Mouse (Mus musculus) gastrocnemius, adult 2 months (tissue): ENCODE data around the gene Upb1. TPM values are rescaled to one million over a fixed set of nuclear protein-coding genes. Genes with fewer than 3 reads are reported as not detected.

Experiments used
- DNase-seq: peaks from one replicate; pipeline ENCODE4 v3.0.0; 2022
- H3K27ac ChIP-seq: fragments of 200-600 bp; 2 replicates; pipeline ENCODE4 v1.8.1; 2022; ENCODE audit warnings: mild to moderate bottlenecking
- H3K4me3 ChIP-seq: fragments of 200-600 bp; 2 replicates; pipeline ENCODE4 v1.8.1; 2022; ENCODE audit warnings: mild to moderate bottlenecking, moderate library complexity
- CTCF ChIP-seq: fragments of 200-600 bp; IDR thresholded peaks from 2 replicates; pipeline ENCODE4 v1.8.1; 2022; ENCODE audit warnings: antibody characterized with exemption, mild to moderate bottlenecking, moderate library complexity
- intact Hi-C: fragments of 180-260 bp; cut with DNase I; formaldehyde crosslinking; loops from one replicate; pipeline ENCODE4 v1.15.1; 2025
- total RNA-seq, 2 experiments: library from RNA; stranded (reverse); gene quantifications; 2 replicates each; pipeline ENCODE4 v1.2.3; 2021

The Upb1 gene
- total RNA-seq, 2 experiments from 2014 or later = not detected

DNA sequence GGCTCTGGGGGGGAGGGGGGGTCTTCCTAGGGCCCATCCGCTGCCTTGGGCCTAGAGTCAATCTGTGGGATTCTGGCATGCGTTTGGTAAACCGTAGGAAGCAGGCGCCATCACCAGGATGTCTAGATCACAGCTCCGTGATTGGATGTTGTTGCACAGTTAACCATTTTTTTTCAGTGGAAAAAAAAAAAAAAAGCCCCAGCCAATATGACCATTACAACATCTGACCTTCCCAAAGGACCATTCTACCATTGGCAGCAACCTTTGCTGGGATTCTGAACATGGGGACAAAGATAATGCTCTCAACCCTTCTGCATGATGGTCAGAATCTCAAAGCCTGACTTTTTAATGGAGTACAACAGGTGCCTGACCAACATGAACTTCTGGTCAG, 29.2 kb downstream of the Upb1 start:
- TF ChIP-seq CTCF = no peak
- no peak overlapping the region for H3K4me3 ChIP-seq
- no peak overlapping the region for H3K27ac ChIP-seq
- intact Hi-C loops = no loop called here
- DNase-seq = no peak

DNA sequence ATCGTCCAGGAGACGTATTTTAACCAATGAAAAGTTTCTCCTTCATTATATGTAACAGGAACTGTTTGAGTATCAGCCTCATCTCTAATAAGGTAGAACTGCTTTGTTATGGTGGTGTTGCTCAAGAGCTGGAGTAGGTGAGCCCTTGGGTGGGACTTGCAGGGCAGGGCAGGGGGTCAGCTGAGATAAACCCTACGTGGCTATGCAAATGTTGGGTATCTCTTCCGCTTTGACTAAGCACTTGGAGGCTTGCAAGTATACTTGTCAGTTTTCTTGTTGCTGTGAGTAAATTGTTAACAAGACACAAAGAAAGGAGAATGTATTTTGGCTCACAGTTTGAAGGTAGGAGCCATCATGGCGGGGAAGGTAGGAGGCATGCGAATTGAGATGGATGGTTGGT, 29.7 kb downstream of the Upb1 start:
- Histone ChIP-seq H3K4me3 (no peak overlapping the region), H3K27ac (no peak overlapping the region)
- no peak for TF ChIP-seq CTCF
- intact Hi-C loops = no loop called here
- no peak for DNase-seq

DNA sequence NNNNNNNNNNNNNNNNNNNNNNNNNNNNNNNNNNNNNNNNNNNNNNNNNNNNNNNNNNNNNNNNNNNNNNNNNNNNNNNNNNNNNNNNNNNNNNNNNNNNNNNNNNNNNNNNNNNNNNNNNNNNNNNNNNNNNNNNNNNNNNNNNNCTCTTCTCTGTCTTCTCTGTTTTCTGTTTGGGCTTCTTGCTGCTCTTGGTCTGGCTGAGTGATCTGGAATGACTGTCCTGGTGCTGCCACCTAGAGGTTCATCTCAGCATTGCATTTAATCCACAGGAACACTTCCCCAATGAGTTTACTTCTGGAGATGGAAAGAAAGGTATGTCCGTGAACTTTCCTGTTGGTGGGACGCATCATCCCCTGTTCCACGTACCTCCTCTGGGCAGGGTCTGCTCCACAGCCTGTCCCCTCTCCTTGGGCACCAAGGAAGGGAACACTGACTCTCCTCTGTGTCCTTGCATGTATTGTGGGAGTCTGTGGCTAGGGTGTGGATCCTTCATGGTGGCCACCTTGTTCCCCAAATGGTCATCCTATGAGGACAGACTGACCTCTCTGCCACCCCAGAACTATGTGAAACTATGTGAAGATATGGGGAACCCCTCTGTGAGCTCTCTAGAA, 35.8 kb downstream of the Upb1 start:
- peak; percentile 83 for TF ChIP-seq CTCF
- DNase-seq = peak; percentile 77
- H3K4me3 ChIP-seq = no peak overlapping the region
- intact Hi-C loops = loop anchor here (1.0 kb wide), 3 partner anchors 119 to 254 kb away; no protein-coding TSS in a partner anchor
- no peak overlapping the region for H3K27ac ChIP-seq

DNA sequence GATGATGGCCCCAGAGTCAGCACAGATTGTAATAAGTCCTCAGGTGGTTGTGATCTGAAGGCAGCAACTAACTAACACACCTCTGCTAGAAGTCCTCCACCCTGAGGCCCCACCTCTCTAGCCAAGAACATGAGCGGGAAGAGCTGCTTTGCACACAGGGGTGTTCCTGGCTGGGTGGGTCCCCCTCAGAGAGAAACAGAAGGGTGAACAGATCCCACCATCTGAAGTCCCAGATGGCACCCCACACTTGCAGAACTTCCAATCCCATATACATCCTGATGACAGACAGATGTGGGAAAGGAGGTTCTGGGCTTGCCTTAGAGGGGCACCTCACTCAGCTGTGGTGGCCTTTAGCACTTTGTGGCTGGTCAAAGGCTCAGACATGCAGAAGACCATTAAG, 36.4 kb downstream of the Upb1 start:
- Histone ChIP-seq H3K27ac (no peak overlapping the region), H3K4me3 (no peak overlapping the region)
- intact Hi-C loops = loop anchor here (1.0 kb wide), 1 partner anchor 120 kb away; no protein-coding TSS in a partner anchor
- TF ChIP-seq CTCF = no peak
- no peak for DNase-seq

DNA sequence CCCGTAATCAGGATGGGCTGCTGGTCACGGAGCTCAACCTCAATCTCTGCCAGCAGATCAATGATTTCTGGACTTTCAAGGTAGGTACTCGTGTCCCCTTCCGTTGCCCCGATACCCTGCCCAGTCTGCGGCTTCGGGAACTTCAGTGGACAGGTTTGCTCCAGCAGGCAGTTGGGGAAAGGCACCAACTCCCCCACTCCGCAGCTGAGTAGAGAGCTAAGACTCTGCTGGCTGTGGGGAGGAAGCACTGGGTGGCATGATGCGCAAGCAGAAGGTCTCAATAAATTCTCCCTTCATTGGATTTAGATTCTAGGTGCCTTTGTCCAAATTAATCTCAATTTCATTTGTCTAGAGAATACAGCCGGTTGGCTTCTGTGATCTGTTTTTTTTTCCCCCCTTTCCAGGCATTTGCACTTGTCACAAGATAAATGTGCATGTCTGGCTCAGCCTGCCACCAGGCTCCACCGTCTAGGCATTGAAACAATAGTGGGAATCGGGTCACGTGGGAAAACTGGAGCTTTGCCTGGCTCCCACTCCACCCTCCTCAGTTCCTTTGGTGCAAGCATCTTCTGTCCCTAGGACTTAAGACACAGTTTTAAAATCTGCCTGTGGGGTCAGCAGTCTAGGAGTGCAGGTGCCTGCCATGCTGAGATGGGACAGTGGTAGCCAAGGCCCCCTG, 37.4 kb downstream of the Upb1 start:
- no peak for TF ChIP-seq CTCF
- intact Hi-C loops = no loop called here
- Histone ChIP-seq H3K4me3 (no peak overlapping the region), H3K27ac (no peak overlapping the region)
- DNase-seq = no peak

DNA sequence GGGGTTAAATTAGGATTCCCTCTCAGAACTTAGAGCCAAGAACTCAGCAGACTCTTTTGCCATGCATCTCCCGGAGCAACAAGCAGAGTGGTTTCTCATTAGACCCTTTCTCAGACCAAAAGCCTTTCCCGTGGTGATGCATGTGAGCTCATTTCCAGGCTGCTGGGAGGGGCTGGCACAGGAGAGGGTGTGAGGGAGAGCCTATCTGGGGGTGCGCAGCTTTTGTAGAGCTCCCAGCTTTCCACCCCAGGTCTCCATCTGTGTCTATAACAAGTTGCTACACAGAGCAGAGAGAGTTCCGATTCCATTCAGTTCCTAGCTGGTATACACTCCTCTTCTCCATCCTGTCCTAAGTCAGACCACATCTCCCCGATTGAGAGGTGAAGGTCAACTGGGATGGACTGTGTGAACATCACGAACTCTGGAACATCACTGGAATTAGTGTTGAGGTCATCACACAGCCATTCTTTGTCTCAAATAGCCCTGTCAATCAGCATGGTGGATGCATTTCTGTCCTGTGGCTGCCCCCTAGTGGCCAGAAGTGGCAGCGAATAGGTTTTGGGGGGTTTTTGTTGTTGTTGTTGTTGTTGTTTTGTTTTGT, 38.4 kb downstream of the Upb1 start:
- intact Hi-C loops = no loop called here
- DNase-seq = peak; percentile 47
- Histone ChIP-seq H3K27ac (peak overlapping the region; percentile 43; the same call in 1 of the 2 replicates), H3K4me3 (no peak overlapping the region)
- TF ChIP-seq CTCF = peak; percentile 90

DNA sequence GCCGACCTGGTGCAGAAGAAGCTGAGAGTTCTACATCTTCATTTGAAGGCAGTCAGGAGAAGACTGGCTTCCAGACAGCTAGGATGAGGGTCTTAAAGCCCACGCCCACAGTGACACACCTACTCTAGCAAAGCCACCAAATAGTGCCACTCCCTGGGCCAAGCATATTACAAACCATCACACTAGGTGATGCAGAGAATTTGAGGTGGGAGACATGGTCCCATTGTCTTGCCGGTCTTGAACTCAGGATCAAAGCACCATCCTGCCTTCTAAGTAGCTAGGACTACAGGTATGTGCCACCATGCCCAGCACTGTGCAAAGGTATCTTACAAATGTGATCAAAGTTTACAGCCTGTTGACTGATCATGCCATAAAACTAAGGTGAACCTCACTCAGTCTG, 39.8 kb downstream of the Upb1 start:
- intact Hi-C loops = no loop called here
- no peak overlapping the region for H3K4me3 ChIP-seq
- DNase-seq = no peak
- no peak for TF ChIP-seq CTCF
- no peak overlapping the region for H3K27ac ChIP-seq

DNA sequence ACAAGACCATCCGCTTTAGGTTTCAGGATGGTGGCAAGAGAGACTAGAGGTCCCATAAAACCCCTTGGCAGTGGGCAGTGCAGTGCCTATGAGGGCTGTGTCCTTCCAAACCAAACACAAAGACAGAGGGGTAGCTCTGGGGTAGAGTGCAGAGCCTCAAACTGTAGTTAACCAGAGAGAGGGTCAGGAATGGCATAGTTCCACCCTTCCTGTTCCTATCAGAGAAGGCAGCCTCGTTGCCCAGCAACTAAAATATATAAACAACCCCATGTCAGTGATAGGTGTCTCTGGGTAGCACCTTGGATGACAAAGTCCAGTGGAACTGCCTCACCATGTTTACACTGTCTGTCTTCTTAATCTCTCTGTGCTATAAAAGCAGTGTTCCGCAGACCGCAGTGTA, 40.9 kb downstream of the Upb1 start:
- TF ChIP-seq CTCF = no peak
- no peak for DNase-seq
- Histone ChIP-seq H3K27ac (no peak overlapping the region), H3K4me3 (no peak overlapping the region)
- intact Hi-C loops = no loop called here

DNA sequence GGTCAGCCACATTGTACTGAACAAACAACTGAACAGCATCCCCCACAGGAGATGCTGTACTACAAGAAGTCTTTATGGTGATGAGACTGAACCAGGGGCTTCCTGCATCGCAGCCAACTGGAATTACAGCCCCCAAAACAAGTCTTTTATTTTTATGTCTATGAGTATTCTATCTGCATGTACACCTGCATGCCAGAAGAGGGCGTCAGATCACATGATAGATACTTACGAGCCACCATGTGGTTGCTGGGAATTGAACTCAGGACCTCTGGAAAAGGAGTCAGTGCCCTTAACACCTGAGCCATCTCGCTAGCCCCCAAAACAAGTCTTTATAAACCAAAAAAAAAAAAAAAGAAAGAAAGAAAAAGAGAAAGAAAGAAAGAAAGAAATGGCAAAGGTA, 42.1 kb downstream of the Upb1 start:
- Histone ChIP-seq H3K4me3 (no peak overlapping the region), H3K27ac (no peak overlapping the region)
- no peak for DNase-seq
- peak; percentile 39 for TF ChIP-seq CTCF
- intact Hi-C loops = loop anchor here (1.0 kb wide), 1 partner anchor 40 kb away; no protein-coding TSS in a partner anchor

DNA sequence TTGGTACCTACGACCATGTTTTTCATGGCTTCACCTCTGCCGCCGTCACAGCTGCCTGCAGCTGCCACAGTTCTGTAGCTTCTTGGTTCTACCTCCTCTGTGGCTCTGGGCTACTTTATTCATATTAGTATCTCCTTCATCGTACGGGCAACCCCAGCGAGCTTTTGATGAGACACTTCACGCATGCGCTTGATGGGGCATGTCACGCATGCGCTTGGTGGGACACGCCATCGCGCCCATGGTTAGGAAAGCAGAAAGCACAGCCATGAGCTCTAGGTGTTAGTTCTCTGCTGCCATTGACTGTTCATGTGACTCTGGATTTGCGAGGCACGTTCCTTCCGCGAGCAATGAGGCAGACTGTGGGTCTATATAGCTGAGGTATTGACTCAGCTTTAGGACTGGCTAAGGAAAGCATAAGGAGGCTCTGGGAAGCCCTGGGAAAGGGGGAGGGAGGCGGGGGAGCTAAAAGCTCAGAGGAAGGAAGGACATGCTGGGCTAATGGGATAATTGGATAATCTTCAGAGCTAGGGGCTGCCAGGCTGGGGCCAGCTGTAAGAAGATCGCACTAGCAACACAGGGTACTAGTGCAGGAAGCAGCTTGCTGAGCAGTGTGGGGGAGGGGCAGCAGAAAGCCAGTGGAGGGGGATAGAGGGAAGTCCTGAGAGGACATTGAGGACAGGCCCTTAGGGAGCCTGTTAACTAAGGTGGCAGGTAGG, 43.4 kb downstream of the Upb1 start:
- DNase-seq = no peak
- TF ChIP-seq CTCF = no peak
- intact Hi-C loops = no loop called here
- Histone ChIP-seq H3K4me3 (0 out of 2 replicates have a peak overlapping the region, but pooled peaks have one; percentile 0), H3K27ac (peak overlapping the region; percentile 24; the same call in 1 of the 2 replicates)

DNA sequence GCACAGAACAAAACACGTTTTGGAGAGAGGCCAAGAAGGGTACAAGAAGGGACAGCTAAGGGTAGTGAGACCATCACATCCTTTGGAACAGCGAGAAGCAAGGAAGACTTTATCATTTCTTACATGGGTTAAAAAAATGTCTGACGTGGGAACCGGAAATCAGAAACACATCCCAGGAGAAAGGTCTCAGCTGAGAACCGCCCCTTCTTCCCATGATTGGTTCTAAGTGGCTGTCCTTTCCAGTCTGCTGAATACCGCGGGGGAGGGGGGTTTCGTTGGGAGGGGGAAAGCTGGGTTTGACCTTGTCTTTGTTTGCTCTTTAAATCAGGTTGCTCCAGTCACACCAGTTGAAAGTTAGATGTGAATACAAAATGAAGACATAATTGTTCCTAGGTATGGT, 44.1 kb downstream of the Upb1 start:
- Histone ChIP-seq H3K27ac (no peak overlapping the region), H3K4me3 (no peak overlapping the region)
- no peak for DNase-seq
- intact Hi-C loops = no loop called here
- no peak for TF ChIP-seq CTCF

DNA sequence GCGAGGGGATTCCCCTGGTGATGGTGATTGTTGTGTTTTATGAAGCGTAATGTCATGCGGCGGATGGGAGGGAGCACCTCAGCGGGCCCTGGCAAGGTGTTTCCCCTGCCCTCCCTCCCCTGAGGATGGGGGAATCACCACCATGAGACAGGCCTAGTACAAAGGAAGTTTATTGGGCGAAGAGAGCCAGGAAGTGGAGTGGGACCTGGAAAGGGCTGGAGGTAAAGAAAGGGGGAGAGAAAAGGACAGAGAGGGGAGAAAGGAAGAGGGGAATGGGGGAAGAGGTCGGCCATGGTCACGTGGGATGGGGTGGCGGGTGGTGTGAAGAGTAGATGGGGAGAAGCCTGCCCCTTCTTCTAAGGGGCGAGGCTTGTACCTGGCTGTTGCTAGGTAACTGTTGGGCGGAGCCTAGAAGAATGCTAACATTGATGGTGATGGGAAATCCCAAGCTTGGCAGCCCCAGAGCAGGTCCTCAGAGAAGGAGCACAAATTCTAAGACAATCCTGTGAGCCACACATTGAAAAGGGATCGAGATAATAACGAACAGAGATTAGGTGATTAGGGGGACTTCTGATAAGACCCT, 45.7 kb downstream of the Upb1 start:
- TF ChIP-seq CTCF = no peak
- Histone ChIP-seq H3K27ac (no peak overlapping the region), H3K4me3 (no peak overlapping the region)
- DNase-seq = no peak
- intact Hi-C loops = no loop called here
